Mouse (Mus musculus) E14TG2a.4 (cell line): ENCODE measurements around the gene Smad6.

Source experiments
- CTCF ChIP-seq: conservative IDR thresholded peaks from 2 replicates; pipeline ENCODE4 v1.5.1; 2014; ENCODE audit warnings: low read length
- NANOG ChIP-seq: IDR thresholded peaks from 2 replicates; pipeline ENCODE4 v1.6.1; 2014; ENCODE audit warnings: borderline replicate concordance, low read length, mixed read lengths

- TF ChIP-seq CTCF: no peak
- no peak for TF ChIP-seq NANOG
Measured at GRCm38 (mm10) chr9:63971557-63971956, 50.3 kb downstream of the Smad6 start.
